Mouse (Mus musculus): Measurements from ENCODE around the gene Bmp8b. TPM values are rescaled to one million over a fixed set of nuclear protein-coding genes. Genes with fewer than 3 reads are reported as not detected.
"Not testable (repeated sequence)": the region's sequence is repeated elsewhere in the genome, so short reads cannot be mapped to it uniquely, and the experiment has no call there.

Gene Bmp8b
- polyA plus RNA-seq, 1 experiment from 2014 or later = 0.06 TPM

DNA sequence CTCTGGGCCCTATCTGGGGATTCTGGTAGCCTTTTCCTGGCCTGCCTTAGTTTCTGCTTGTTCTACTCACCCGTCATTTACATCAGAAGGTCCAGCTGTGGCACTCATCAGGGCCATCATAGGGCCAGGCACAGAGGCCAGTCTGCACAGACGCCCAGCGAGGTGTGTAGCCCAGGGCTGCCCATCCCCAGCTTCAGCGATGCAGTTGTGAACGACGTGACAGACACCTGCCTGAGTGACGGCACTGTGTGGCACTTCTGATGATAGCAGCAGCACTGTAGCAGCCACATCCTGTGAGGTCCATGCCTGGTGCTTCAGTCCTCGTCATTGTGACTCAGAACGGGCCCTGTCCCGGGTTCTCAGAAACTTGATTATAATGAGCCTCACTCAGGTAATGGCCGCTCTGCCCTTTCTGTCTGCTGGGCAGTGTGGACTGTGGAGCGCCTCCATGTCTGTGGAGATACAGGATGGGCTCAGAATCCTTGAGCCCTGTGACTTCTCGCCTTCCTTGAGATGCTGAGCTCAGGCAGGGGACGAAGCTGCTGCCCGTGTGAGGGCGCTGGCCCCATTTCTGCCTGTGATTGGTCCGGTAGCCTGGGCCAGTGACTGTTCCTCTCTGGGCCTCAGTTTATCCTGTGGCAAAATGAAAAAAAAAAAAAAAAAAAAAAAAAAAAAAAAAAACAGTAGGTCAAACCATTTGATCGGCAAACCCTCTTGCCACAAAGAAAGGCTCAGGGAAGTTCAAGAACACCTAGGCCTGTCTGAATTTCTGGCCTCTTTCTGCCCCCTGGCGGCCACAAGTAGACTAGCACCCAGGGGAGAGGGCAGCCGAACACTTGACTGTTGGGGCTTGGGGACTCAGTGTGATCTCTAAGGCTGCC, 22.4 kb upstream of the Bmp8b start:
- in situ Hi-C loops (cut with MboI; ENCODE audit: low pct_unique_long_range_greater_than_20kb) = loop anchor here (5.0 to 25.0 kb wide), 2 partner anchors 85 to 1845 kb away; partner anchors contain the start of gene Mycl
- no peaks in the 10 kb centered on the region for H3K27me3 ChIP-seq
- DNase-seq (ENCODE audit: low read depth, low spot score) (no peak), ATAC-seq (no peak)
- peak; percentile 82 for TF ChIP-seq CTCF (IDR thresholded peaks at IDR 0.05)
- ChIA-PET CTCF (interaction anchor here (0.7 to 3.0 kb wide), 2 partner anchors 12 to 86 kb away, joined by 3 to 22 read pairs; partner anchors contain the start of gene Mycl), POLR2A (no interaction called here)

DNA sequence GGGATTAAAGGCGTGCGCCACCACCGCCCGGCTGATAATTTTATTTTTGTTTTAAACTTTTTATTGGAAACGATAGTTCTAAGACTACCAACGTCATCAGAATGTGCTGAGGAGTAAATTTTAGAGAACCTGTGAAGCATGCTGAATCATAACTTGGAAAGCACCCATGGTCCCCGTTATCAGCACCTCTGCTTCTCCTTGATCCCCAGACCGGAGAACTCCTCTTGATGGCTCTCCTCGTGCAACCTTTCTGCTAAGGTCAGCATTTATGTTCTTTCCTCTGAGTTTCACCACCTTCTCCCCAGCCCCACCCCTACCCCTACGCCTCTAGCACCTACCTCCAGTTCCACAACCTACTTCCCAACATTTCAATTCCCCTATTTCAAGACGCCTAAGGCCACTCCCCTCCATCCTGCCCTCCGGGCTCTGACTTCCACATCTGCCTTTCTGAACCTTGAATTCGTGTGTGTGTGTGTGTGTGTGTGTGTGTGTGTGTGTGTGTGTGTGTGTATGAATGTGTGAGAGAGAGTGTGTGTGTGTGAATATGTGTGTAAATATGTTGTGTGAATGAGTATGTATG, 21.6 kb upstream of the Bmp8b start:
- no peaks in the 10 kb centered on the region for H3K27me3 ChIP-seq
- CTCF ChIA-PET = interaction anchor here (0.7 to 3.0 kb wide), 2 partner anchors 13 to 87 kb away, joined by 3 to 22 read pairs; partner anchors contain the start of gene Mycl
- no peak for DNase-seq (ENCODE audit: low read depth, low spot score)
- POLR2A ChIA-PET = no interaction called here
- TF ChIP-seq CTCF (IDR thresholded peaks at IDR 0.05) = no peak
- in situ Hi-C loops (cut with MboI; ENCODE audit: low pct_unique_long_range_greater_than_20kb) = loop anchor here (5.0 to 25.0 kb wide), 2 partner anchors 86 to 1846 kb away; partner anchors contain the start of gene Mycl
- no peak for ATAC-seq

DNA sequence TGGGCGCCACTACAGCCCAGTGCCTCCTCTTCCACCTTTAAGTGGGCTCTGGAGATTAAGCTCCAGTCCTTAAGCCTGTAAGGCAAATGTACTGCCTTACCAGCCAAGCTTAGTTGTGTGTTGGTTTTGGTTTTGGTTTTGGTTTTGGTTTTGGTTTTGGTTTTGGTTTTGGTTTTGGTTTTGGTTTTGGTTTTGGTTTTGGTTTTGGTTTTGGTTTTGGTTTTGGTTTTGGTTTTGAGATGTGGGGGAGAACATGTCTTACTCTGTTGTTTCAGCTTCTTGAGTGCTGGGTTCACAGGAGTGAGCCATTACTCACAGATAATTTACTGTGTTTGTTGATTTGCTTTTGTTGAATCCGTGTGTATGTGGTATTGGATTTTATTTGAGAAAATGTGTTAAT, 19.7 kb upstream of the Bmp8b start:
- DNase-seq (ENCODE audit: low read depth, low spot score) = no peak
- no peak for TF ChIP-seq CTCF (IDR thresholded peaks at IDR 0.05)
- ATAC-seq = no peak
- ChIA-PET CTCF (interaction anchor here (0.9 kb wide), 1 partner anchor 141 kb away, joined by 3 read pairs; no protein-coding TSS in a partner anchor), POLR2A (interaction anchor here (0.6 kb wide), 1 partner anchor 76 kb away, joined by 4 read pairs; no protein-coding TSS in a partner anchor)
- no peaks in the 10 kb centered on the region for H3K27me3 ChIP-seq
- in situ Hi-C loops (cut with MboI; ENCODE audit: low pct_unique_long_range_greater_than_20kb) = loop anchor here (5.0 to 25.0 kb wide), 2 partner anchors 173 to 1848 kb away; no protein-coding TSS in a partner anchor

DNA sequence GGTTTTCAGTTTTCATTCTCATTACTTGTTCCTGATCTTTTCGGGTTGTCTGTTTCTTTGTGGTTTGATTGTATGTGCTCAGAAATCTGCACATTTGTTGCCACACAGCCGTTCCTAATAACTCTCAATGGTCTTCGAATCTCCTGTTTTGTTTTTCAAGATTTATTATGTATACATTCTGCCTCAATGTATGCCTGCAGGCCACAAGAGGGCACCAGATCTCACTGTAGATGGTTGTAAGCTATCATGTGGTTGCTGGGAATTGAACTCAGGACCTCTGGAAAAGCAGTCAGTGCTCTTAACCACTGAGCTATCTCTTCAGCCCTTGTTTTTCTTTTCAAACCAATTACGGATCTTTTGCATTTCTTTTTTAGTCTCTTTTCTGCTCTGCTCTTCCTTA, 18.6 kb upstream of the Bmp8b start:
- ChIA-PET CTCF (no interaction called here), POLR2A (no interaction called here)
- no peaks in the 10 kb centered on the region for H3K27me3 ChIP-seq
- in situ Hi-C loops (cut with MboI; ENCODE audit: low pct_unique_long_range_greater_than_20kb) = loop anchor here (5.0 to 25.0 kb wide), 2 partner anchors 174 to 1849 kb away; no protein-coding TSS in a partner anchor
- ATAC-seq (no peak), DNase-seq (ENCODE audit: low read depth, low spot score) (no peak)
- peak; percentile 17 for TF ChIP-seq CTCF (IDR thresholded peaks at IDR 0.05)

DNA sequence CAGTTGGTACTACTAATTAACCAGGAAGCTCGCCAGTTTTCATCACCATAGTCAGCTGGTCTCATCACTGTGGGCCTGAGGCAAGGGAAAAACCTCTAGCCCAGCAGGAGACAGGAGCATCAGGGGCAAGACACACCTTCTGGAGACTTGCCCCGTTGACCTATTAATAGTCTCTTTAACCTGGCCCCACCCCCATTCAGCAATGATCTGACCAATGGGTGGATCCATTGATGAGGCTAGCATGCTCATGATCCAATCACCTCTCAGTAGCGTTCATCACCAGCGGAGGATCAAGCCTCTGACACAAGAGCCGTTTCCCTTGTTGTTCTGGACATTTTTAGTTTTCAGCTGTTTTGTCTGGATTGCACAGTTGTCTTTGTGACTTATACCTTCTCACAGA, 12.3 kb upstream of the Bmp8b start:
- ATAC-seq (no peak), DNase-seq (ENCODE audit: low read depth, low spot score) (no peak)
- ChIA-PET POLR2A (no interaction called here), CTCF (no interaction called here)
- in situ Hi-C loops (cut with MboI; ENCODE audit: low pct_unique_long_range_greater_than_20kb) = loop anchor here (25.0 kb wide), 1 partner anchor 1855 kb away; no protein-coding TSS in a partner anchor
- H3K27me3 ChIP-seq = no peaks in the 10 kb centered on the region
- no peak for TF ChIP-seq CTCF (IDR thresholded peaks at IDR 0.05)

DNA sequence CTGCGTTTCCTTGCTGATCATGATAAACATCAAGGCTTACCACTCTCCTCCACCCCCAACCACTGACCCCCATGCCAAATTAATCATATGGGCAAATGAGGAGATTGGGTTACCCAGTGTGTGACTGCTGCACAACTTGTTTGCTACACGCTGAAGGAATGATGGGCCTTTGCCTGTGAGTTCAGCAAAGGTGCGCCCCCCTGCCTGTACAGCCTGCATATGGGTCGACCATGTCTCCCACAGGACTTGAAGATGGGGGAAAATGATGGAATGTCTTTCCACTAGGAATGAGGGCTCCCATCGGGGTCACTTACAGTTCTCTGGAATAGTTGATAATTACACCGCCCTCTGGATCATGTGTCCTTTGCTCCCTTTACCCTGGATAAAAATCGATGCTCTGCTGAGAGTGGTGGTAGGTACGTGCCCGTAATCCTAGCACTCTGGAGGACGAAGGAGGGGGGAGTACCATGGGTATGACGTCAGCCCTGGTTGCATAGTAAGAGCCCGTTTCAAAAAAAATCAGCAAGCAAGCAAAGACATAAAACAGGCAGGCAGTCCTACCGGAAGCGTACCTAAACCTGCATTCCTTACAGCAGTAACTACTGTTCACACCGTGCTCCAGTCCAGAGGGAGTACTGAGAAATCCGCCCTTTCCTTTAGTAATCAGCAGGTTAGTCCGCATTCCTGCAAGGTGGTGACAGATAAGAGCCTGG, 11.7 kb upstream of the Bmp8b start:
- POLR2A ChIA-PET = interaction anchor here (0.6 kb wide), 1 partner anchor 51 kb away, joined by 3 read pairs; no protein-coding TSS in a partner anchor
- DNase-seq (ENCODE audit: low read depth, low spot score) = no peak
- no peaks in the 10 kb centered on the region for H3K27me3 ChIP-seq
- TF ChIP-seq CTCF (IDR thresholded peaks at IDR 0.05) = no peak
- in situ Hi-C loops (cut with MboI; ENCODE audit: low pct_unique_long_range_greater_than_20kb) = loop anchor here (25.0 kb wide), 1 partner anchor 1856 kb away; no protein-coding TSS in a partner anchor
- ATAC-seq = no peak
- CTCF ChIA-PET = no interaction called here

DNA sequence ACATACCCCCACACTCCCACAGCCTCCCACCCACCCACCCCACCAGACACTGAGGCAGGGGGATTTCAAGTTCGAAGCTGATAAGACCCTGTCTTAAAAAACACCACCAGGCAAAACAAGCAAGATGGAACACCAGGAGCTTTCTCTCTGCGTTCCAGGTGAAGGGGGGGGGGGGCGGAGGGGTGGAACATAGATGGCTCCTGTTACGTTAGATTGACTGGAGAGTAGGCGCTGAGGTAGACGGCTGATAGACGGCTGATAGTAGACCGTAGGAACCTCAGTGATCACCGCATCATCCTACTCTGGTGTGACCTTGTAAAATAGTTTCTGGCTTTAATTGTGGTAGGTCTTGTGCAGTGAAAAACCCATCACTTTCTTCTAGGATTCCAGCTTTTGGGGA, 11.1 kb upstream of the Bmp8b start:
- ATAC-seq (no peak), DNase-seq (ENCODE audit: low read depth, low spot score) (no peak)
- in situ Hi-C loops (cut with MboI; ENCODE audit: low pct_unique_long_range_greater_than_20kb) = loop anchor here (25.0 kb wide), 1 partner anchor 1857 kb away; no protein-coding TSS in a partner anchor
- ChIA-PET CTCF (no interaction called here), POLR2A (interaction anchor here (0.6 kb wide), 1 partner anchor 52 kb away, joined by 3 read pairs; no protein-coding TSS in a partner anchor)
- no peaks in the 10 kb centered on the region for H3K27me3 ChIP-seq
- no peak for TF ChIP-seq CTCF (IDR thresholded peaks at IDR 0.05)

DNA sequence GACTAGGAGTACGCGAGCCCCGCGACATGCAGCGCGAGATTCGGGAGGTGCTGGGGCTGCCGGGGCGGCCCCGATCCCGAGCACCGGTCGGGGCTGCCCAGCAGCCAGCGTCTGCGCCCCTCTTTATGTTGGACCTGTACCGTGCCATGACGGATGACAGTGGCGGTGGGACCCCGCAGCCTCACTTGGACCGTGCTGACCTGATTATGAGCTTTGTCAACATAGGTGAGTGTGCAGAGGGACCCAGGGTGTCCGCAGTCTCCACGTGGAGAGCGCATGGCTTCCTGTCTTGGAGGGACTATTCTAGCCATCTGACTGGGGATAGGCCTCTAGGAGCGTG, 456 bp downstream of the Bmp8b start:
- no peak for DNase-seq (ENCODE audit: low read depth, low spot score)
- no peak for TF ChIP-seq CTCF (IDR thresholded peaks at IDR 0.05)
- POLR2A ChIA-PET = no interaction called here
- in situ Hi-C loops (cut with MboI; ENCODE audit: low pct_unique_long_range_greater_than_20kb) = loop anchor here (5.0 kb wide), 1 partner anchor 232 kb away; no protein-coding TSS in a partner anchor
- no peaks in the 10 kb centered on the region for H3K27me3 ChIP-seq
- CTCF ChIA-PET = no interaction called here
- ATAC-seq = no peak

DNA sequence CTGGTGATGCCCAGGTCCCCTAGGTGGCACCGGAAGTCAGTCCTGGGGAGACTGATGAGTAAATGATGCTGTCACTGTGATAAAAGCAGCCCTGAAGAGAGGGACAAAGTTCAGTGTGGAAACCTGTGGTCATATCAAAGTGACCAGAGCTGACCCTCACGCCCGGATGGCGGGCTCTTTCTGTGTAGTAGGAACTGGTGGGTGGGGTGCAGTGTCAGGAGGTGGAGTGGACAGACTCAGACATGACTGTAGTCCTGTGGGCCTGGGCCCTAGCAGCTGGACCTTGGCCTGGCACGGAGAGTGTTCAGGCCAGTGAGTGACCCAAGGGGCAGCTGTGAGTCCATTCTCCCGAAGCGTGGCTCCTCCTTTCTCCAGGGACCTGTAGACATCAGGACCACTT, 964 bp downstream of the Bmp8b start:
- CTCF ChIA-PET; DNase-seq (ENCODE audit: low read depth, low spot score); H3K27me3 ChIP-seq; POLR2A ChIA-PET; ATAC-seq: not testable (repeated sequence)
- in situ Hi-C loops (cut with MboI; ENCODE audit: low pct_unique_long_range_greater_than_20kb) = loop anchor here (5.0 kb wide), 1 partner anchor 231 kb away; no protein-coding TSS in a partner anchor

DNA sequence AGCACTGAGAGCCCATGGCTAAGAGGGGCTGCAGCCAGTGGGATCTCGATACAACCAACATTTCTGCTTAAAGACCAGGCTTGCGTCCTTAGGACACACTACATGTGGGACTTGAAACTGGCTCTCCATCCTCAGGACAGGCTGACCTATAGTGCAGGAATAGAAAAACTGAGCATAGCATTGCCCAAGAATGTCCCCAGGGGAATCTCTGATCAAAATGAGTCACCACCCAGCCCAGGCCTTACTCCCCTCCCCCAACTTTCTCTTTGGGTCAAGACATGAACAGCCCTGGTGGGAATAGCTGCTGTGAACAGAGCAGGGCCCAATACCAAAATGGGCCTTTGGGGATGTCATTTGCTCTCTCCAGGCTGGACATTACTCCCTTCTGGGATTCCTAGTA, 1.9 kb downstream of the Bmp8b start:
- CTCF ChIA-PET = no interaction called here
- no peaks in the 10 kb centered on the region for H3K27me3 ChIP-seq
- DNase-seq (ENCODE audit: low read depth, low spot score) (no peak), ATAC-seq (peak; percentile 26)
- POLR2A ChIA-PET = no interaction called here
- in situ Hi-C loops (cut with MboI; ENCODE audit: low pct_unique_long_range_greater_than_20kb) = loop anchor here (5.0 kb wide), 1 partner anchor 230 kb away; no protein-coding TSS in a partner anchor
- no peak for TF ChIP-seq CTCF (IDR thresholded peaks at IDR 0.05)
